Mouse (Mus musculus): ENCODE measurements around the gene Stoml3.

Gene Stoml3

GRCm38 (mm10) chr3:53483414-53484059 is 4.9 kb upstream of the Stoml3 start:
- no peak for DNase-seq

GRCm38 (mm10) chr3:53486561-53486960 is 1.9 kb upstream of the Stoml3 start:
- DNase-seq: no peak

GRCm38 (mm10) chr3:53486996-53487576 is 1.4 kb upstream of the Stoml3 start:
- no peak for DNase-seq

GRCm38 (mm10) chr3:53498351-53498905 is 10.0 kb downstream of the Stoml3 start:
- DNase-seq: no peak

GRCm38 (mm10) chr3:53502428-53502827 is 14.0 kb downstream of the Stoml3 start:
- no peak for DNase-seq

- no peak for DNase-seq
Observed at GRCm38 (mm10) chr3:53513096-53513495, 24.6 kb downstream of the Stoml3 start.

- DNase-seq: peak; percentile 44 to 61
Observed at GRCm38 (mm10) chr3:53514221-53515065, 26.0 kb downstream of the Stoml3 start.

GRCm38 (mm10) chr3:53522794-53523193 is 34.3 kb downstream of the Stoml3 start:
- DNase-seq: no peak

GRCm38 (mm10) chr3:53525737-53526136 is 37.3 kb downstream of the Stoml3 start:
- DNase-seq: peak; percentile 91 to 96

GRCm38 (mm10) chr3:53530305-53530704 is 41.9 kb downstream of the Stoml3 start:
- no peak for DNase-seq

GRCm38 (mm10) chr3:53532091-53532490 is 43.6 kb downstream of the Stoml3 start:
- DNase-seq: no peak

- no peak for DNase-seq
Observed at GRCm38 (mm10) chr3:53552691-53553090, 64.2 kb downstream of the Stoml3 start.

- no peak for DNase-seq
Observed at GRCm38 (mm10) chr3:53555031-53555952, 66.8 kb downstream of the Stoml3 start.

GRCm38 (mm10) chr3:53557388-53558214 is 69.1 kb downstream of the Stoml3 start:
- DNase-seq: no peak

Data from cerebellum, postnatal 14 days (tissue).